Mouse (Mus musculus) layer of hippocampus, adult 9-11 months (tissue): Measurements from ENCODE around the gene Acot4.
A peak's percentile ranks its signal among the peaks of the same experiment; 100 is the strongest.
"Not testable (repeated sequence)": the region's sequence is repeated elsewhere in the genome, so short reads cannot be mapped to it uniquely, and the experiment has no call there.

Experiments
- DNase-seq: peaks from one replicate; pipeline ENCODE4 v3.0.0; 2022

Acot4 gene

DNA sequence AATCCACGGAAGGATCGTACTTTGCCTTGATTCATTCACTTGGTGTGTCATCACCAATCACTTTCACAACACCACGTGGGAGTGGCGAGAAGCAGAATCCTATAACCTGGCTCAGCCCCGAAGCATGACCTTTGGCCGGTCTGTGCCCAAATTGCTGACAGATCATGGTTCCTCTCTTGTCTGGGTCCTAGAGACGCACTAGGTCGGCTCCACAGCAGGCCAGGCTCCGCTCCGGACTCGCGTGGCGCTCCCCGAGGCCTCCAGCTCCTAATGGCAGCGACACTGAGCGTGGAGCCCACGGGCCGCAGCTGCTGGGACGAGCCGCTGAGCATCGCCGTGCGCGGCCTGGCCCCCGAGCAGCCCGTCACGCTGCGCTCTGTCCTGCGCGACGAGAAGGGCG, at the start of gene Acot4:
Gene Acot4 (plus strand): TSS at position 139 of the 400 bp plus-strand sequence.
- not testable (repeated sequence) for DNase-seq

DNA sequence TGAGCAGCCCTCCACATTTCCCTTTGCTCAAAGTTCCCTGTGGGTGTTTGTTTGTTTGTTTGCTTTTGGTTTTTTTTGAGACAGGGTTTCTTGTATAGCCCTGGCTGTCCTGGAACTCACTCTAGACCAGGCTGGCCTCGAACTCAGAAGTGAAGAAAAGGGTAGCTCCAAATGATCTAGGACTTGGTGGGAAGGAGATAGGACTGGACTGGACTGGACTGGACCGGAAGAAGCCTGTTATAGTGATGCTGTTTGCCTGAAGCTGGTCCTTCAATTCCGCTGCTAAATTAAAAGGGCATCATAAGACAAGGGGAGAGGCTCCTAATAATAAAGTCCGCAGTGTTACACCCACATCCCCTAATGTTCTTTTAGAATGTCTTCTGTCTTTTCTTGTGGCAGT, 49.7 kb upstream of the Acot4 start:
- no peak for DNase-seq

DNA sequence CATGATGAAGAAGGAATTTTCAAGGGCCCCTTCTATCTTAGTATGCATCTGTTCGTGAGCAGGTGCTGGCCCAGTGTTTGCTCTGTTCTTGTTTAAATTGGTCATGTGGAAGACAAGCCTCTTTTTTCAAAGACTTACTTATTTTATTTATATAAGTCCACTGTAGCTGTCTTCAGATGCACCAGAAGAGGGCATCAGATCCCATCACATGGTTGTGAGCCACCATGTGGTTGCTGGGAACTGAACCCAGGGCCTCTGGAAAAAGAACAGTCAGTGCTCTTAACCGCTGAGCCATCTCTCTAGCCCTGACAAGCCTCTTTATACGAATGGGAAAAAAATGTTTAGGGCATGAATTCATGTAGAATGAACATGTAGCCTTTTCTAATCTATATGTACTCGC, 48.8 kb upstream of the Acot4 start:
- no peak for DNase-seq

DNA sequence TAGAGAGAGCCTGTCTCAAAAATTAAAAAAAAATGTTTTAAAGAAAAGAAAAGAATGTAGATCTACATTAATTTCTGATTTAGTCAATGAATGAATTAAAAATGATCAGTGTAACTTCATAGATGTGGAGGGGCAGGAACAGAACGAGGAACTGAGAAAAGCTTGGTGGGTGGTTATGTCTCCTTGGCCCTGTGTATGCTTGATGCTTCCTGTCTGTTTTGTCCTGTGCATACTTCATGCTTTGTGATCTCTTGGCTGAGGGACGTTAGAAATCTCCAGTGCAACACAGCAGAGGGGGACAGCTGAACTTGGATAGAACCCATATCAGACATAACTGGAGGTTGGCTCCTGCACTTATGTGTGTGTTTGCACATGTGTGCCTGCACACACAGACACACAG, 41.0 kb upstream of the Acot4 start:
- DNase-seq: no peak

DNA sequence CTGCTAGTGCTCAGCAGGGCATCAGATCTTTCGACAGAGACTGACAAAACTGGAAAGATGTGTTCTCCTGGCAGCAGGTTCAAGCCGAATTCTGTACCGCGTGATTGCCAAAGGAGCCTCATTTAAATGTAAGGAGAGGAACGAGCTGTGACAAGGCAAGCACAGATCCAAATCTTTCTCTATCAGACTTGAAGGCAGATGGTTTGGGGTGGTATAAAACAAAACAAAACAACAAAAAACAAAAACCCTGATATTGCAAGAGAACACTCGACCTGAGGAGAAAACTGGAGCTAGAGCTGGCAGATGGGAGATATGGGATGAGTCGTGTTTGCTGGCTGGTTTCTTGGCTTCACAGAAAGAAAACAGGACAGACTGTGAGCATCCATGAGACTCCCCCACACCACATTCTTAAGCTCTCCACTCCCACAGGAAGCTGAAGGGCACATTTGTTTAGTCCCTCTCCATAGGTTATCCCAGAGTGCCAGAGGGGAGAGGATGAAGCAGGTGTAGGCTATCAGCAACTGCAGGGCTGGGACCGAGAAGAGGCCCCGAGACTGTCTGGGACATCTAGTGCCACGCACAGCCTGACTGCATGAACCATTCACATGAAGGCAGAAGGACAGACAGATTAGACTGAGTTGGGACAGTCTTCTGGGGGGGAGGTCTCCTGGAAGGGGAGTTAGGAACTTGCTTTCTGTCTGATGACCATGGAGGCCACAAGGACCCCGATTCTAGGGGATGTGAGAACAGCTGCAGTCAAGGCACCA, 39.7 kb upstream of the Acot4 start:
- DNase-seq: peak; percentile 37

DNA sequence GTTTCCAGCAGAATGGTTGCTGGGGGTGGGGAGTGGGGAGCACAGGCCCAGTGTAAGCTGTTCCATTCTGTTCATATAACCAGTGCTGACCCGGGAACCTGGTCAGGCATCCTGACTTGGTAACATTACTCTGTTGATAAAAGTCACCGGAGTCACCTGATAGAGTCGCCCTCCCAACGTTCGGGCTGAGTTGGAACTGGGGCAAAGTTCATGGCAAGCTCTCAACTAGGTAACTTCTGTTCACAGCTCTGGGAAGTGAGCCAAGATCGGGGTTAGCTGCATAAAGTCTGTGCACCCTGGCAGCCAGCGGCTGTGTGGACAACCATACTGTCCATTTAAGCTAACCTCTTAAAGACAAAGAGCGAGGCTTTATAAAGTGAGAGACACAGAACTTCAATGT, 38.9 kb upstream of the Acot4 start:
- not testable (repeated sequence) for DNase-seq

DNA sequence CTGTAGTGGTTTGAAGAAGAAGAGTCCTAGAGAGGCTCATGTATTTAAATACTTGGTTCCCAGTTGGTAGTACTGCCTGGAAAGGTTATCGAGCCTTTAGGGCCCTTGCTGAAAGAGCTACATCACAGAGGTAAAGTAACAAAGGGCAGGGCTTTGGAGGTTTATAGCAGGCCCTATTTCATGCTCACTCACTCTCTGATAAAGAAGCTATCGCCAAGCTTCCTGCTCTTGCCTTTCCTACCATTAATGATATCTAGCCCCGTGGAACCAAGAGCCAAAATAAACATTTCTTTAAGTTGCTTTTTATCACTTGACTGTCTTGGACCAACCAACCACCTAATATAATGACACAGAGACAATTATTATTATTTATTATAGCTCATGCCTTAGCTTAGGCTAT, 37.8 kb upstream of the Acot4 start:
- DNase-seq: no peak

DNA sequence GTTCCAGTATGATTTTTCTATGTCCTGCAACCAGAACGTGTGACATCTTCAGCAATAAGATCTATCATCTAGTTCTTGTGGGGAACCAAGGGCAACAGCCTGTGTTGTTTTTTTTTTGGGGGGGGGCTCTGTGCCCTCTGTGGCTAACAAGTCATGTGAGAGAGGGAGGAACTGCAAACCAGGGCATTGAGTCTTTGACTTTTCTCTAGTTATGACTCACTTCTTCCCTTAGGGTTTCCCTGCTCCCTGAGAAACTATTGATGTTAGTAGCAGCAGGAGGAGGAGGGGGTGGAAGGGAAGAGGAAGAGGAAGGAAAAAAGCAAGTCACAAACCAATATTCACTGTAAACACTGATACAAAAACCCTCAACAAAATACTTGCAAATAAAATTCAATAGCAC, 34.3 kb upstream of the Acot4 start:
- DNase-seq: no peak

DNA sequence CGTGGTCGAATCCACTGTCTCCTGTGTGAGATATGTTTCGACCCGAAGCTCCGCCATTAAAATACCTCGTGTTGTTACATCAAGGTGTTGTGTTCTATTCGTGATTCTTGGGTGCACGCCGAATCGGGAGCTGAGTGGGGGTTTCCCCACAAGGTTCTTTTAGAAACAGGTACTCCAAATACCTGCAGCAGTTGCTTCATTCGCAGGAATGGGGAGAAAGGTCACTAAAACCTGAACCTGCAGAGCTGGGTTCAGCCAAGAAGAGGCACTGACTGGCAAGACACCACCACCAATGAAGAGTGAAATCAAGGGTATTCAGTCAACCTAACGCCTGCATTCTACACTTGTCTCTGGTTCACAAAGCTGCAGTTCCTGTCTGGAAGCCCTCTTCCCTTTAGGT, 29.9 kb upstream of the Acot4 start:
- DNase-seq: no peak

DNA sequence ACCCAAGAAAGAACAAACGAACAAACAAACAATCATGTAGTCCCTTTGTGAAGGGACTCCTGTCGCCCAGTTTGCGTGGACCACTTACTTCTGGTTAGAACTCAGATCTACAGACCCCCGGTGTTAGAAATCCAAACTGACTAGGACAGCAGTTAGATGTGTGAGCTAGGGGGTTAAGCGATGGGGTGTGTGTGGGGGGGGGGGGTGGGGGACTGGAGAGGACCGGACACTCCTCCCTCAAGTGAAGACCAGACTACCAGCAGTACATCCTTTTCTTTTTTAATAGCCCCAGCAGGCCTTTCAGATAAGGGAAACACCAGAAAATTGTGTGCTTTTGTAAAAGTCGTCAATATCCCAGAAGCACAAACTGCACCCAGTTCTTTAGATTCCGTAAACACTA, 29.4 kb upstream of the Acot4 start:
- no peak for DNase-seq

DNA sequence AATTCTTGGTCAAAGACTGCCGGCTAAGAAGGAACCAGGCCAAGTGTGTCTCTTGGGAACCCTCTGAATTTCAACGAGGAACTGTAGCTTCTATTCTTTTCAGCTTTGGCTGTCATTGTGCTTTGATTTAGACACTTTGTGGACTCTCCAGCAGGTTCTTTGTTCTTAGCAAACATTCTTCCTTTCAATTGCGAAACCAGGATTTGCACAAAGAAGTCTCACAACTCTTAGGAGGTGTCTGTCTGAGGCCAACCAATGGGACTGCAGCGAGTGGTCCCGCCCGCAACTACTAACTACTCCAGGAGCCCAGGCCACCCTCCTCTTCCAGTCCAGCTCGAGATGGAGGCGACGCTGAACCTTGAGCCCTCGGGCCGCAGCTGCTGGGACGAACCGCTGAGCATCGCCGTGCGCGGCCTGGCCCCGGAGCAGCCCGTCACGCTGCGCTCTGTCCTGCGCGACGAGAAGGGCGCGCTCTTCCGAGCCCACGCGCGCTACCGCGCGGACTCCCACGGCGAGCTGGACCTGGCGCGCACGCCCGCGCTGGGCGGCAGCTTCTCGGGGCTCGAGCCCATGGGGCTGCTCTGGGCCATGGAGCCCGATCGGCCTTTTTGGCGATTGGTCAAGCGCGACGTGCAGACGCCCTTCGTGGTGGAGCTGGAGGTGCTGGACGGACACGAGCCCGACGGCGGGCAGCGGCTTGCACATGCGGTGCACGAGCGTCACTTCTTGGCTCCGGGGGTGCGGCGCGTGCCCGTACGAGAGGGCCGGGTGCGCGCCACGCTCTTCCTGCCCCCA, 28.8 kb upstream of the Acot4 start, which contains the start of gene Acot1:
Gene Acot1 (plus strand): TSS at position 320 of the 795 bp plus-strand sequence.
- peak; percentile 81 for DNase-seq

DNA sequence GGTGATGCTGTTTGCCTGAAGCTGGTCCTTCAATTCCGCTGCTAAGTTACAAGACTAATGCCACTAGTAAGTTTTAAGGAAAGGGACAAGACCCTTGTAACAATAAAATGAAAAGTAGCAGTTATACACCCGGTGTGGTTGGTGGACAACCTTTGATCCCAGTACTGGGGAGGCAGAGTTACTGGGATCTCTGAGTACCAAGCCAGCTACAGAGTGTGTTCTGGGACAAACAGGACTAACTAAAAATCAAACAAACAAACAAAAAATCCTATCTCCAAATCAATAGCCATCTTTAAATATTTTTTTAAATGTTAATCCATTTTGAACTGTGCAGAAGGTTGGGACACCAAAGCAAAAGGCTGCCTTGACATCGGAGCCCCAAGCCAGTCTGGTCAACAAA, 28.0 kb upstream of the Acot4 start:
- no peak for DNase-seq

DNA sequence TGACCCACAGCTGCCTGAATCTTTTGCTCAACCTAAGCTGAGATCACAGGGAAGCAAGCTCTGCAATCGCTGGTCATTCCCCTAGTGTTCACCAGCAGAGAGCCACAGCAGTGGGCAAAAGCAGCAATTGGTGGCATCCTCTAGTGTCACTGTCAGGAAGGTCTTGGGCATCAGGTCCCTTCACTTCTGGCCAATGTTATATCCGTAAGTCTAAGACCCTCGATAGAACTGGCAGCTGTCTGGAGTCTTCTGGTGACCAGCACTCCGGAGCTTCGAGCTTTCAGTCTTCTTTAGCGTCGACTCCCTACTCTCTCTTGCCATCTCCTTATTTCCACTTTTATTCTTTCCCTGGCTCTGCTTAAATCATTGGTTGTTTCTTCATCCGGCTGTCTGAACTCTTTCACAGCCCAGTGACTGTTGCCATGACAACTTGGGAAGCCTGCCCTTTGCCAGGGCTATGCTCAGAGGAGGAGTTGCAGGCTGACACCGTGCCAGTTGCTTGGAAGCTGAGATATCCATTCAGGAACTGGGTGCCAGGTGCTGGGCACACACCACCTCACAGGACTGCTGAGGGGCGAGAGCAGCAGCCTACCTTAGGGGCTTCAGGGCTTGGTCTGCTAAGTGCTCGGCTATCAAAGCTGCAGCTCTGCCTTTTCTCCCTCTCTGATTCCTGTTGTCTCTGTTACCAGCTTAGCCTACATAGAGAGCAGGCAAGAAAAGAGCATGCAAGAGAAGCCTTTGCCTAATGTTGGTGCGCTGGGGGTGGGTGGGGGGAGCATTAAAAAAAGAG, 26.7 kb upstream of the Acot4 start:
- DNase-seq: peak; percentile 82

DNA sequence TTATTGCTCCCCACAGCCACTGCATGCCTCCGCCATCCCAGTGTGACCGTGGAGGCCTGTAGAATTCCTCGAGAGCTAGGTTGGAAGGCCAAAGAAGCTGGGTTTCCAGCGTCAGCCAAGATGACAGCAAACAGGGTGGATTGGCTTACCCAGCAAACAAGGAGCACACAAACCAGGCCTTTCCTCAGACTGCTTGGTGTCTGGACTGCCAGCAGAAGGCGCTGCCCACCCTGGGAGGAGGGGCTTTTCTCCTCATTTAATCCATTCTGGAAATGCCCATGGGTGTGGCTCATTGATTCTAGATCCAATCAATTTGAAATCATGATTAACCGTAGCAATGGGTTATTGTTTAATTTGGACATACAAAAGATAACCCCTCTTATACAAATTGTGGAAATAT, 25.0 kb upstream of the Acot4 start:
- no peak for DNase-seq

DNA sequence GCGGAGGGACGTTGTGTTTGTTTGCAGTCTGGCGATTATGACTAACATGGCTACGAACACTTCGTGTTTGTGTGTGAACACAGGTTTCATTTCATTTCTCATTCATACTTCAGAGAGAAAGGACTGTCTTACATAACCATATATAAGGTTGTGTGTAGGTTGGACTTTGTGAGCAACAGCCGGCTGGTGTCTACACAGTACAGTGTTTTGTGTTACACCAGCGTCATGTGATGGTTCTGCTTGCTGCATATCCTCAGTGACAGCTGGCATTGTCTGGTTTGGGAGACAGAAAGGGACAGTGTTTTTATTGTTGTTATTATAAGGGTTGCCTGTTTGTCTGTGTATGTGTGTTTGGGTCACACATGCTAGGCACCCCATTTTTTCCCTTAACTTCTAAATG, 24.5 kb upstream of the Acot4 start:
- peak; percentile 50 for DNase-seq

DNA sequence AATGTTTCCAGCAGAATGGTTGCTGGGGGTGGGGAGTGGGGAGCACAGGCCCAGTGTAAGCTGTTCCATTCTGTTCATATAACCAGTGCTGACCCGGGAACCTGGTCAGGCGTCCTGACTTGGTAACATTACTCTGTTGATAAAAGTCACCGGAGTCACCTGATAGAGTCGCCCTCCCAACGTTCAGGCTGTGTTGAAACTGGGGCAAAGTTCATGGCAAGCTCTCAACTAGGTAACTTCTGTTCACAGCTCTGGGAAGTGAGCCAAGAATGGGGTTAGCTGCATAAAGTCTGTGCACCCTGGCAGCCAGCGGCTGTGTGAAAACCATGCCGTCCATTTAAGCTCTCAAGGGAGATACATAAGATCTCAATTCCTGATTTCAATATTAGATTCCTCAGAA, 17.7 kb upstream of the Acot4 start:
- peak; percentile 33 for DNase-seq

DNA sequence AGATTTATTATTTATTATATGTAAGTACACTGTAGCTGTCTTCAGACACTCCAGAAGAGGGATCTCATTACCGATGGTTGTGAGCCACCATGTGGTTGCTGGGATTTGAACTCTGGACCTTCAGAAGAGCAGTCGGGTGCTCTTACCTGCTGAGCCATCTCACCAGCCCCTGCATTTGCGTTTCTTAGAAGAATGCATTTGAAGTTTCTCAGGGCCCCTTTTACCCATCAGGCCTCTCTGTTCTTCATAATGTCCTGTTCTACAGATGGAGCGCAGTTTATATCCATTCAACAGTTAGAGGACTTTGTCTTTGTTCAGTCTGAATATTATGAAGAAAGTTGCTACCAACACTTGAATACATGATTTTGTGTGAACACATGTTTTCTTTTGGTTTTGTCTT, 15.9 kb upstream of the Acot4 start:
- DNase-seq: not testable (repeated sequence)

DNA sequence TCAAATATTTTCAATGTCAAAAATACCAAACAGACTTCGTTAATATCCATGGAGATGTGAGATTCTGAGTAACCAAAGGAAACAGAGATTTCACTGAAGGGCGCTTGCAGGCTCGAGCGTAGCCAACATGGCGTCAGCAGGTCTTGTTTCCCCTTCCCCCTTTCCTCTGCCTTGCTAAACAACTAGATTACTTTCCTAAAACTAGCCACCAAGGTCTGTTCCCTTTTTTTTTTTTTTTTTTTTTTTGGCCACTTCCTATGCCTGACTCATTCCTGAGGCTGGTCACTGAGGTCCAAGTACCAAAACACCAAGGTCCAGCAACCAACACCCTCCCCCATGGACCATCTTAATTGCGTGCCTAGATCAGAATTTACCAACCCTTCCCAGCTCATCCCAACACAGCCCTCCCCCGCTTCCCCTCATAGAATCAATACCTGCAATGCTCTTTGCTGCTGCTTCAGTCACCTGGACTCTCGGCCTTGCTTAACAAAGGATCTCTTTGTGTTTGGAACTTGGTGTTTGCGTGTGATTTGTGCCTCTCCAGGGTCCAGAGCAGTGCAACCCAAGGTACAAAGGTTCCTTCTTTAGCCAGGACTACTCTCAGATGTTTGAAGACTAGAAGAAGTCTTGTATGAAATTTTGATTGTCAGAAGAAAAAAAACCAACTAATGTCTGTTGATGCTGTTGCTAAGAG, 15.0 kb upstream of the Acot4 start:
- DNase-seq: no peak

DNA sequence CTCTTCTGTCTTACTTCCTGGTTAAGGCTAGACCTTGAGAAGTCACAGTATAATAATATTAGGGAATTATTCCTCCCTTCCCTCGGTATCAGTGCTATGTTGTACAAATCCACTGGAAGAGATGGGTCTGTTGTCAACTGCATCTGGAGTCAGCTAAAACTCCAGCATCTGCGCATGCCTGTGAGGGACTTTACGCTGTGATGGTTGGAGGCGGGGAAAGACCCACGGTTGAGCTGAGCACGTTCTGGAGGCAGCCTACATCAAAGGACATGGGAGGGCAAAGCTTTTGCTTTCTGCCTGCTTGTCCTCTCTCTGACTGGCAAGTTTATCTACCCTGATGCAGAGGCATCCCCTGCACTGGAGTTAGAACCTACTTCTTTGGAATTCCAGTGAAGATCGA, 12.3 kb upstream of the Acot4 start:
- no peak for DNase-seq

DNA sequence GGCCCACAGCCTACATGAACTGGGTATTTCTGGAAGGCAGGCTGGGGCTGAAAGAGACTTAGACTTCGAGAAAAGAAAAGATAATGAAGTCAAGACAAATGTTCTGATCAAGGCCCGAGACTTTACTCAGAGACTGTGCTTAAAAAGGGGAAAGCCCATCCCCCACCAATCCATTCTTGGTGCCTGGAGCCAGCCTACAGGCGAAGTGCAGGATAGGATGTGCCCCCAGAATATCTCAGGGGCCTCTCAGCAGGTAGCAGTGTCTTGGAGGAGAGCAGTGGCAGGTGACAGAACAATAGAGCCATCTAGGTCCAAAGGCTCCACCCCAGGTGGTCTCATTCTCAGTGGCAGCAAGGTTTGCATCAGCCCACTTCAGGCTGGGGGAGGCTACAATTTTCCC, 9.9 kb upstream of the Acot4 start:
- DNase-seq: not testable (repeated sequence)

DNA sequence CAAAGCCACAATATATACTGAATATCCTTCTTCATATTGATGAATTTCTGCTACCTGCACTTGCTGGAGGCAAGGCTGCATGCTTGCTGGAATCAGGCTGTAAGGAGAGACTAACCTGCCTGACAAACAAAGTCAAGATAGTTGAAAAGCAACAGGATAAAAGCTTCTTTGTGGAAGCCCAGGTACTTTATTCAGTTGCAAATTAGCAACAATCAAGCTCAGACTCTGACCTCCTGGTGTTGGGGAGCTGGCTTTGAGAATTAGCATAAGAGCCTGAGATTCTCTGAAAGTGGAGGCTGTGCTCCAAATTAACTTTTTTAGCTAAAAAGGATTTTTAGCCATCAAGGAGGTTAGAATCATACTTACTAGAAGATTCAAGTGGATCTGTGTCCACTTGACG, 9.1 kb upstream of the Acot4 start:
- not testable (repeated sequence) for DNase-seq

DNA sequence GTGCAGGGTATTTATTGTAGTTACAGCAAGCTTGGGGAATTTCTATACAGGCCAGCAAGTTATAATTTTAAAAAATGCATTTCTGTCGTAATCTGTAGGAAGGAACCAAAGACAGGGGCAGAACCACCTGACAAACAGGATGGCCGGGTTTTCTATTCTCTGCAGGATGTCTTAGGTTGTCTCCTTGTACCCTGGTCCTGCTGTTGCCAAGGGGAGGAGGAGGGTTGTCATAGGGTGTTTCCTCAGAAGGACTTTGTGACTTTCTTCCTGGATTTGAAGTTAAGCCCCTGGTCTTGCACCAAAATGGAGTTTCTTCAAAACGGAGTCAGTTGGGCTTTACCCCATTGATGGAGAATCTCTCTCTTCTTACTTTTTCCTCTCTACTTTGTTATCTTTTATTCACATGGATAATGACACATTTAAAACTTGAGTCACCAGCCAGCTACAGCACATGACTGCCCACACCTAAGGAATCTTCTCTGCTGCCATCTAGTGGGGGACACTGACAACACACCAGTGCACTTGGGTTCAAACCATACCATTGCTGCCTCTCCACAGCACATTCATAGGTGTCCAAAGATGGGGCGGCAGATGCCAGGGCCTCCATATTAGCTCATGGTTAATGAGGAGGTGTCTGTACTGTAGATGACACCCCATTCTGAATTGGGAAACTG, 7.4 kb upstream of the Acot4 start:
- DNase-seq: peak; percentile 76
